Mouse (Mus musculus): ENCODE data around the gene Cask. TPM values are rescaled to one million over a fixed set of nuclear protein-coding genes. Genes with fewer than 3 reads are reported as not detected.

Cask gene
- polyA plus RNA-seq, 1 experiment = 0.15 TPM

- H3K36me3 ChIP-seq (ENCODE audit: control insufficient read depth) = no peaks in the 10 kb centered on the region
- no peaks in the 10 kb centered on the region for H3K27me3 ChIP-seq (ENCODE audit: control insufficient read depth)
- H3K9me3 ChIP-seq (ENCODE audit: control insufficient read depth, low read length) = no peaks in the 10 kb centered on the region
- H3K4me3 ChIP-seq (replicated peaks) = no peak overlapping the region
- no peak for TF ChIP-seq GATA1 (IDR thresholded peaks at IDR 0.05; ENCODE audit: low read length)
- H3K4me1 ChIP-seq (ENCODE audit: control insufficient read depth) = no peaks in the 10 kb centered on the region
Observed at GRCm38 (mm10) chrX:13729835-13730480, 121.2 kb downstream of the Cask start.

- H3K9me3 ChIP-seq (ENCODE audit: control insufficient read depth, low read length) = no peaks in the 10 kb centered on the region
Observed at GRCm38 (mm10) chrX:13725573-13726403, 125.4 kb downstream of the Cask start.

DNA sequence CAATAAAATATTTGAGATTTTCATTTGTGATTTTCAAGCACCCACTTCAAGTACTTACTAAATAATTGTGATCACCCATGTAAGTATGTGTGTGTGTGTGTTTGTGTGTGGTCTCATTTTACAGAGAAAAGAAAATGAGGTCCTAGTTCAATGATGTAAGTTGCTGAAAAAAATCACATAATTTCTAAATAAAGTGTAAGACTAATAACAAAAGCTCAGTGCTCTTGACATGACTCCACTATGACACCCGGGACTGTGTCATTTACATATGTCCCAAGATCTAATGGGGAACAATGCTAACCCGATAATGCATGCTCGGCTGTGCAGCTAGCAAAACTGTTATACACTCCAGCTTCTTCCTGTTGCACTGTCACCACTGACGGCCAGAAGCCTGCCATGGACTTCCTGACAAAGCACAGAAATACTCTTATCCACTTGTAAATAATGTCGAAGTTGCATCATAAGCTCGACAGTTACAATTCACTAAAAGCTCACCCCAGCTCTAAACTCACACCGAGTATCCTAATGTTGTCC, 130.8 kb downstream of the Cask start:
- Histone ChIP-seq H3K4me3 (replicated peaks) (no peak overlapping the region), H3K9me3 (ENCODE audit: control insufficient read depth, low read length) (no peaks in the 10 kb centered on the region), H3K4me1 (ENCODE audit: control insufficient read depth) (no peaks in the 10 kb centered on the region), H3K36me3 (ENCODE audit: control insufficient read depth) (no peaks in the 10 kb centered on the region), H3K27me3 (ENCODE audit: control insufficient read depth) (no peaks in the 10 kb centered on the region)
- no peak for TF ChIP-seq GATA1 (IDR thresholded peaks at IDR 0.05; ENCODE audit: low read length)
- no peak for TF ChIP-seq TAL1 (IDR thresholded peaks at IDR 0.05; ENCODE audit: low read length)

More at GRCm38 (mm10) chrX:13725573-13726403, 125.4 kb downstream of the Cask start:
- no peaks in the 10 kb centered on the region for H3K27me3 ChIP-seq (ENCODE audit: control insufficient read depth)
- no peaks in the 10 kb centered on the region for H3K4me1 ChIP-seq (ENCODE audit: control insufficient read depth)
- TF ChIP-seq GATA1 (IDR thresholded peaks at IDR 0.05; ENCODE audit: low read length) = no peak
- no peak for TF ChIP-seq TAL1 (IDR thresholded peaks at IDR 0.05; ENCODE audit: low read length)
- H3K4me3 ChIP-seq (replicated peaks) = no peak overlapping the region
- no peaks in the 10 kb centered on the region for H3K36me3 ChIP-seq (ENCODE audit: control insufficient read depth)

DNA sequence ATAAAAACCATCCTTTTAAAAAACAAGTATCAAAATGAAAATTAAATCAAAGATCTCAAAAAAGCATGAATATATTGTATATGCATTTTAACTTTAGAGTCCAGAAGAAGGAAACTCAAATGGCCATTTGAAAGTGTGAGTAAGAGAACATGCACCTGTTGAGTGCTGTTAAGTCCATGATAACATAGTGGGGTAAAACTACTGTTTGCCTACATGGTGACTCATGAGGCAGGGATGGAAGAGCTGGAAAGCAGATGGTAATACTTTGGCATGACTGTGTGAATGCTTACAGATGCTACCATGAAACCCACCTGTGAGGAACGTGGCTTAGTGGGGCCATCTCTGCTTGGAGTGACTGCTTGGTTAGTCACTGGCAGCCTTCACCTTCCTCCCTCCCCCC, 132.9 kb downstream of the Cask start:
- Histone ChIP-seq H3K27me3 (ENCODE audit: control insufficient read depth) (no peaks in the 10 kb centered on the region), H3K36me3 (ENCODE audit: control insufficient read depth) (no peaks in the 10 kb centered on the region), H3K4me1 (ENCODE audit: control insufficient read depth) (no peaks in the 10 kb centered on the region), H3K9me3 (ENCODE audit: control insufficient read depth, low read length) (no peaks in the 10 kb centered on the region), H3K4me3 (replicated peaks) (no peak overlapping the region)
- TF ChIP-seq GATA1 (IDR thresholded peaks at IDR 0.05; ENCODE audit: low read length) (no peak), TAL1 (IDR thresholded peaks at IDR 0.05; ENCODE audit: low read length) (no peak)

DNA sequence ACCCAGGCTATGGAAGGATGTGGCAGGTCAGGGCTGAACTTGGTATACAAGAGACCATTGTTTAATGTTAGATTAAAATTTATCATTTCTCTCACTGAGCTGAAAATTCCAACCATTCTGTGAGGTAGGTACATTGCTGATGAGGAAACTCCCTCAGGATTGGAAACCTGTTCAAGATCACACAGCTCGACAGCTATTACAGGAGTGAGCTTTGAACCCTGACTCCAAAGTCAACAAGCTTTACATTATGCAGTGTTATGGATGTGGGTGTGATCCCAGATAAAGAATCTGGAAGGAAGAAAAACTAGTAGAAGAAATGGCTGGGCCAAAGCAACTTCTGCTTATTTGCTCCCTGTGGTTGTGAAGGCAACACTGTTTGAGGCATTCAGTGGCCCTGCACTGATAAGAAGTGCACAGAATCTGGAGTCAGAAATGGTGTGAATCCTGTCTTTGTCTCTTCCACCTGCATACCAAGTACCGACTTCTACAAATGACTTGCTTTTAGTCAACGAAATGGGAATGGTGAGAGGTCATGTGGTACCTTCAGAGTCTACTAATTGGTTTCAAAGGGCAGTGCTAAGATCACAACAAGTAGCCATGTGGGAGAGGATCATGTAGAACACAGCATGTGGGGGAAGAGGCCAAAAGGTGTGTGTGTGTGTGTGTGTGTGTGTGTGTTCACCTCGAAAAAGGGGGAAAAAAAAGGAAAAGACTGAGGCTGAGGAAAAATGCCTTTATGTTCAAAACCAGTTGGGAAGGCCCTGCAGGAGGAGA, 134.2 kb downstream of the Cask start:
- Histone ChIP-seq H3K9me3 (ENCODE audit: control insufficient read depth, low read length) (no peaks in the 10 kb centered on the region), H3K27me3 (ENCODE audit: control insufficient read depth) (no peaks in the 10 kb centered on the region), H3K36me3 (ENCODE audit: control insufficient read depth) (no peaks in the 10 kb centered on the region), H3K4me3 (replicated peaks) (no peak overlapping the region), H3K4me1 (ENCODE audit: control insufficient read depth) (no peaks in the 10 kb centered on the region)
- TF ChIP-seq GATA1 (IDR thresholded peaks at IDR 0.05; ENCODE audit: low read length) (no peak), TAL1 (IDR thresholded peaks at IDR 0.05; ENCODE audit: low read length) (no peak)

GRCm38 (mm10) chrX:13710174-13710573, 141.0 kb downstream of the Cask start:
- Histone ChIP-seq H3K27me3 (ENCODE audit: control insufficient read depth) (no peaks in the 10 kb centered on the region), H3K4me1 (ENCODE audit: control insufficient read depth) (no peaks in the 10 kb centered on the region), H3K4me3 (replicated peaks) (no peak overlapping the region), H3K9me3 (ENCODE audit: control insufficient read depth, low read length) (no peaks in the 10 kb centered on the region), H3K36me3 (ENCODE audit: control insufficient read depth) (no peaks in the 10 kb centered on the region)
- TF ChIP-seq TAL1 (IDR thresholded peaks at IDR 0.05; ENCODE audit: low read length) (no peak), GATA1 (IDR thresholded peaks at IDR 0.05; ENCODE audit: low read length) (no peak)

DNA sequence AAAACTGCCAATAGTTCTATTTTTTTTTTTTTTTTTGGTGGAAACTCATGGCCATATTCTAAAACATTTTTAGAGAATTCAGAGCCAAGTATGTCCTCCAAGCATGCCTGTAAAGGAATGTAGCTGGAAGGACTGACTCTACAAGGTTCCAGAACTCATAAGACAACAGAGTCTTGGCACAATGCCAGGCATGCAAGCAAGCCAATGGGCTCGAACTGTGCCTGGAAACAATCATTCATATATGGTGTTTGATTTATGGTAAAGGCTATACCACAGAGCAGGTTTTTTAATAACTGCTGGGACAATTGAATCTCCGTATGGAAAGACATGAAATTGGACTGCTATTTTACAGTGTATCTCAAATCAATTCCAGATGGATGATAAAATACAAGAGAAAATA, 146.1 kb downstream of the Cask start:
- Histone ChIP-seq H3K36me3 (ENCODE audit: control insufficient read depth) (no peaks in the 10 kb centered on the region), H3K4me1 (ENCODE audit: control insufficient read depth) (no peaks in the 10 kb centered on the region), H3K27me3 (ENCODE audit: control insufficient read depth) (no peaks in the 10 kb centered on the region), H3K4me3 (replicated peaks) (no peak overlapping the region), H3K9me3 (ENCODE audit: control insufficient read depth, low read length) (no peaks in the 10 kb centered on the region)
- TF ChIP-seq GATA1 (IDR thresholded peaks at IDR 0.05; ENCODE audit: low read length) = no peak
- no peak for TF ChIP-seq TAL1 (IDR thresholded peaks at IDR 0.05; ENCODE audit: low read length)

GRCm38 (mm10) chrX:13700681-13701080, 150.5 kb downstream of the Cask start:
- Histone ChIP-seq H3K9me3 (ENCODE audit: control insufficient read depth, low read length) (no peaks in the 10 kb centered on the region), H3K36me3 (ENCODE audit: control insufficient read depth) (no peaks in the 10 kb centered on the region), H3K4me3 (replicated peaks) (no peak overlapping the region), H3K4me1 (ENCODE audit: control insufficient read depth) (no peaks in the 10 kb centered on the region), H3K27me3 (ENCODE audit: control insufficient read depth) (no peaks in the 10 kb centered on the region)
- no peak for TF ChIP-seq GATA1 (IDR thresholded peaks at IDR 0.05; ENCODE audit: low read length)
- no peak for TF ChIP-seq TAL1 (IDR thresholded peaks at IDR 0.05; ENCODE audit: low read length)

GRCm38 (mm10) chrX:13691865-13692264, 159.3 kb downstream of the Cask start:
- Histone ChIP-seq H3K4me3 (replicated peaks) (no peak overlapping the region), H3K27me3 (ENCODE audit: control insufficient read depth) (no peaks in the 10 kb centered on the region), H3K36me3 (ENCODE audit: control insufficient read depth) (no peaks in the 10 kb centered on the region), H3K4me1 (ENCODE audit: control insufficient read depth) (no peaks in the 10 kb centered on the region), H3K9me3 (ENCODE audit: control insufficient read depth, low read length) (no peaks in the 10 kb centered on the region)
- TF ChIP-seq TAL1 (IDR thresholded peaks at IDR 0.05; ENCODE audit: low read length) (no peak), GATA1 (IDR thresholded peaks at IDR 0.05; ENCODE audit: low read length) (no peak)
